Mouse (Mus musculus) midbrain, embryonic 14.5 days (tissue): ENCODE data around the gene Faap24. TPM values are rescaled to one million over a fixed set of nuclear protein-coding genes. Genes with fewer than 3 reads are reported as not detected.

Experiments used
- ATAC-seq: fragments of 200-750 bp; cut with Nextera tagmentation; 2 replicates; pipeline ENCODE4 v1.8.0; 2017; ENCODE audit warnings: moderate number of reproducible peaks, moderate library complexity; ENCODE audit not compliant: low FRiP score, low TSS enrichment
- DNase-seq: peaks from one replicate; pipeline ENCODE4 v3.0.0-alpha.2; 2015
- H3K27ac ChIP-seq: fragments of 300-500 bp; sonication (generic); replicated peaks from 2 replicates; pipeline ENCODE4 v1.5.1; 2014; ENCODE audit warnings: mild to moderate bottlenecking, low read depth, low read length, moderate library complexity
- H3K27me3 ChIP-seq: fragments of 300-500 bp; sonication (generic); 2 replicates; pipeline ENCODE4 v1.6.1; 2014; ENCODE audit warnings: low read length, control low read depth, mixed read lengths; ENCODE audit not compliant: control insufficient read depth, insufficient read depth
- H3K36me3 ChIP-seq: fragments of 300-500 bp; sonication (generic); 2 replicates; pipeline ENCODE4 v1.6.1; 2014; ENCODE audit warnings: low read length, control low read depth; ENCODE audit not compliant: control insufficient read depth, insufficient read depth
- H3K4me1 ChIP-seq: fragments of 300-500 bp; sonication (generic); 2 replicates; pipeline ENCODE4 v1.6.1; 2014; ENCODE audit warnings: mild to moderate bottlenecking, antibody characterized with exemption, low read length, control low read depth; ENCODE audit not compliant: control insufficient read depth, insufficient read depth
- H3K4me2 ChIP-seq: fragments of 300-500 bp; sonication (generic); 2 replicates; pipeline ENCODE4 v1.6.1; 2014; ENCODE audit warnings: mild to moderate bottlenecking, low read length, moderate library complexity
- H3K4me3 ChIP-seq: fragments of 300-500 bp; sonication (generic); replicated peaks from 2 replicates; pipeline ENCODE4 v1.5.1; 2014; ENCODE audit warnings: low read depth, low read length
- H3K9ac ChIP-seq: fragments of 300-500 bp; sonication (generic); replicated peaks from 2 replicates; pipeline ENCODE4 v1.6.1; 2014; ENCODE audit warnings: mild to moderate bottlenecking, low read length, moderate library complexity
- H3K9me3 ChIP-seq: fragments of 300-500 bp; sonication (generic); 2 replicates; pipeline ENCODE4 v1.6.1; 2016; ENCODE audit warnings: low read length, control low read depth, mixed read lengths; ENCODE audit not compliant: control insufficient read depth
- WGBS: fragments of 180-500 bp; shearing (Covaris S2); extraction: QIAGEN DNeasy Blood & Tissue Kit; methylation state at CpG from one replicate; pipeline ENCODE4 v1.1.7; 2014; 5-methylcytosine and 5-hydroxymethylcytosine counted together
- polyA plus RNA-seq: library from polyadenylated mRNA; unstranded; fragments of >200 nt; fragmentation: Nextera tagmentation; extraction: Ambion mirVana; gene quantifications from 2 replicates; pipeline ENCODE4 v1.2.1, GENCODE M21; 2014

The Faap24 gene
- polyA plus RNA-seq, 1 experiment from 2014 or later, result 19.1 TPM

- Histone ChIP-seq H3K4me2 (no peak overlapping the region), H3K27me3 (no peaks in the 10 kb centered on the region), H3K27ac (no peak overlapping the region), H3K4me3 (no peak overlapping the region), H3K36me3 (no peaks in the 10 kb centered on the region), H3K9ac (no peak overlapping the region), H3K4me1 (no peaks in the 10 kb centered on the region), H3K9me3 (no peaks in the 10 kb centered on the region)
- ATAC-seq, result no peak
- no peak for DNase-seq
- whole genome bisulfite sequencing, result 85% methylated on average over 4 of the region's 4 CpGs
Observed at GRCm38 (mm10) chr7:35342498-35342897, 54.1 kb downstream of the Faap24 start.

Other genes starting within 250 kb of the Faap24 start
- gene Slc7a10, start 210.5 kb downstream of the Faap24 start, polyA plus RNA-seq, result 6.5 and 9.6 TPM in 2 replicates
- 33.3 and 35.8 TPM in 2 replicates for gene Lrp3, start 181.3 kb downstream of the Faap24 start, polyA plus RNA-seq
- 19.7 and 22.8 TPM in 2 replicates for gene Gpatch1, start 78.4 kb downstream of the Faap24 start, polyA plus RNA-seq
- gene Rhpn2, start 62.7 kb downstream of the Faap24 start, polyA plus RNA-seq, result 1.5 and 1.9 TPM in 2 replicates
- 19.7 and 27.2 TPM in 2 replicates for gene Cep89, start 199 bp upstream of the Faap24 start, polyA plus RNA-seq
- not detected in 2 replicates for gene Slc7a9, start 52.0 kb upstream of the Faap24 start, polyA plus RNA-seq
- gene Tdrd12, start 140.9 kb upstream of the Faap24 start, polyA plus RNA-seq, result 0.65 and 0.97 TPM in 2 replicates
- gene Nudt19, start 159.5 kb upstream of the Faap24 start, polyA plus RNA-seq, result 86.2 and 87.1 TPM in 2 replicates
- 0.07 TPM in 1 of 2 replicates, not detected in the other for gene Rgs9bp, start 188.7 kb upstream of the Faap24 start, polyA plus RNA-seq
- 15.6 and 17.9 TPM in 2 replicates for gene Ankrd27, start 189.4 kb upstream of the Faap24 start, polyA plus RNA-seq